Mouse (Mus musculus) ES-E14 (cell line): ENCODE results near the gene Celf5.

Experiments used
- CHD2 ChIP-seq: IDR thresholded peaks from 2 replicates; pipeline ENCODE4 v1.6.1; 2014; ENCODE audit warnings: mild to moderate bottlenecking, low read depth, low read length, inconsistent platforms
- HCFC1 ChIP-seq: IDR thresholded peaks from 2 replicates; pipeline ENCODE4 v1.6.1; 2012; ENCODE audit warnings: low read length, inconsistent platforms, borderline replicate concordance; ENCODE audit not compliant: insufficient read depth
- MAFK ChIP-seq: IDR thresholded peaks from 2 replicates; pipeline ENCODE4 v1.6.1; 2014; ENCODE audit warnings: mild to moderate bottlenecking, low read depth, low read length, inconsistent platforms; ENCODE audit not compliant: insufficient read depth
- ZC3H11A ChIP-seq: IDR thresholded peaks from 2 replicates; pipeline ENCODE4 v1.6.1; 2012; ENCODE audit warnings: low read depth, mild to moderate bottlenecking, inconsistent platforms, low read length, borderline replicate concordance
- ZNF384 ChIP-seq: IDR thresholded peaks from 2 replicates; pipeline ENCODE4 v1.6.1; 2012; ENCODE audit warnings: low read depth, low read length, inconsistent platforms

DNA sequence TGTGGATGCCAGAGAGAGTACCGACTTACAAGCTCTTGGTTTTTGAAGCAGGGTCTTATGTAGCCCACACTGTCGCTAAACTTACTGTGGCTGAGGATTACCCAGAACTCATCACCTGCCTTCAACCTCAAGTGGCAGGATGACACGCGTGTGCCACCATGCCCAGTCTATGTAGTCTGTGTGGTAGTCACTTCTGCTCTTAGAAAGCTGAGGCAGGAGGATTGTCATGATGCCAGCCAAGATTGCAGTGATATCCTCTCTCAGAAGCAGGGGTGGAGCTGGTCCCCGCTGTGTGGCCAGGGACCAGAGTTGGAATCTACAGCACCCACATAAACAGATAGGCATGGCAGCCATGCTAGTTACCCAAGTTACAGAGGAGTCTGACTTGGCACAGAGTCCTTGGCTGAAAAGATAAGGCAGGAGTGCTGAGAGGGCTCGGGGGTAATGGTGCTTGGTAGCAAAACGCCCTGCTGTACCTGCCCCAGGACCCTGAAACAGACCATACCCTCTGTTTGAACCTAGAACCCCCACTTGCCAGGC is 3.0 kb upstream of the Celf5 start:
- TF ChIP-seq ZC3H11A (no peak), MAFK (no peak), ZNF384 (no peak), CHD2 (no peak), HCFC1 (no peak)
